Mouse (Mus musculus) embryonic facial prominence, embryonic 14.5 days (tissue): ENCODE data around the gene Rpl14. TPM values are rescaled to one million over a fixed set of nuclear protein-coding genes. Genes with fewer than 3 reads are reported as not detected.
A peak's percentile ranks its signal among the peaks of the same experiment; 100 is the strongest.
"Not testable (repeated sequence)": the region's sequence is repeated elsewhere in the genome, so short reads cannot be mapped to it uniquely, and the experiment has no call there.

Source experiments
- ATAC-seq: fragments of 200-750 bp; cut with Nextera tagmentation; 2 replicates; pipeline ENCODE4 v1.8.0; 2017; ENCODE audit warnings: low read depth, moderate number of reproducible peaks, moderate TSS enrichment
- DNase-seq: peaks from one replicate; pipeline ENCODE4 v3.0.0-alpha.2; 2015; ENCODE audit warnings: low spot score
- H3K27ac ChIP-seq: fragments of 300-500 bp; sonication (generic); replicated peaks from 2 replicates; pipeline ENCODE4 v1.5.1; 2014; ENCODE audit warnings: low read depth, mild to moderate bottlenecking, low read length, moderate library complexity
- H3K27me3 ChIP-seq: fragments of 300-500 bp; sonication (generic); replicated peaks from 2 replicates; pipeline ENCODE4 v1.6.1; 2014; ENCODE audit warnings: low read length; ENCODE audit not compliant: control insufficient read depth, insufficient read depth
- H3K36me3 ChIP-seq: fragments of 300-500 bp; sonication (generic); 2 replicates; pipeline ENCODE4 v1.6.1; 2014; ENCODE audit warnings: low read length, mixed read lengths; ENCODE audit not compliant: control insufficient read depth, insufficient read depth
- H3K4me1 ChIP-seq: fragments of 300-500 bp; sonication (generic); 2 replicates; pipeline ENCODE4 v1.6.1; 2014; ENCODE audit warnings: antibody characterized with exemption, low read length; ENCODE audit not compliant: control insufficient read depth, insufficient read depth
- H3K4me2 ChIP-seq: fragments of 300-500 bp; sonication (generic); 2 replicates; pipeline ENCODE4 v1.6.1; 2014; ENCODE audit warnings: low read depth, mild to moderate bottlenecking, low read length, moderate library complexity, mixed read lengths
- H3K4me3 ChIP-seq: fragments of 300-500 bp; sonication (generic); 2 replicates; pipeline ENCODE4 v1.5.1; 2014; ENCODE audit warnings: low read depth, mild to moderate bottlenecking, low read length
- H3K9ac ChIP-seq: fragments of 300-500 bp; sonication (generic); 2 replicates; pipeline ENCODE4 v1.6.1; 2014; ENCODE audit warnings: low read depth, mild to moderate bottlenecking, low read length, moderate library complexity, mixed read lengths
- H3K9me3 ChIP-seq: fragments of 300-500 bp; sonication (generic); 2 replicates; pipeline ENCODE4 v1.6.1; 2016; ENCODE audit warnings: low read length; ENCODE audit not compliant: control insufficient read depth
- WGBS: fragments of 180-500 bp; shearing (Covaris S2); extraction: QIAGEN DNeasy Blood & Tissue Kit; methylation state at CpG from one replicate; pipeline ENCODE4 v1.1.7; 2014; 5-methylcytosine and 5-hydroxymethylcytosine counted together
- polyA plus RNA-seq: library from polyadenylated mRNA; unstranded; fragments of >200 nt; fragmentation: Nextera tagmentation; extraction: Ambion mirVana; gene quantifications from 2 replicates; pipeline ENCODE4 v1.2.1, GENCODE M21; 2014

Gene Rpl14
- polyA plus RNA-seq: 992 and 1,026 TPM in 2 replicates

- Histone ChIP-seq H3K4me1 (peaks cover 5% of the 10 kb centered on the region; the same call in 1 of the 2 replicates), H3K27ac (peak within 1 kb of the TSS; percentile 81), H3K27me3 (no peaks in the 10 kb centered on the region), H3K4me2 (peak within 1 kb of the TSS; percentile 92), H3K9me3 (no peaks in the 10 kb centered on the region), H3K4me3 (peak within 1 kb of the TSS; percentile 72), H3K9ac (peak within 1 kb of the TSS; percentile 92), H3K36me3 (peaks cover 38% of the 10 kb centered on the region)
- DNase-seq: peak; percentile 98
- peak; percentile 96 for ATAC-seq
- WGBS: 11% methylated on average over 27 of the region's 43 CpGs
These were observed at the start of gene Rpl14 for GRCm38 (mm10) chr9:120570741-120571592. Rpl14 (plus strand) TSS chr9:120571444.

- Histone ChIP-seq H3K9me3 (no peaks in the 10 kb centered on the region), H3K27ac (no peak overlapping the region), H3K36me3 (no peaks in the 10 kb centered on the region), H3K4me1 (peaks cover 4% of the 10 kb centered on the region; the same call in 1 of the 2 replicates), H3K27me3 (no peaks in the 10 kb centered on the region), H3K9ac (no peak overlapping the region), H3K4me3 (no peak overlapping the region), H3K4me2 (no peak overlapping the region)
- 72% methylated on average over 4 of the region's 4 CpGs for WGBS
- DNase-seq (no peak), ATAC-seq (no peak; the same call in 1 of the 2 replicates)
These were observed 44.0 kb upstream of the Rpl14 start for GRCm38 (mm10) chr9:120527270-120527669.

GRCm38 (mm10) chr9:120527919-120528318 lies 43.3 kb upstream of the Rpl14 start:
- ATAC-seq: no peak
- 88% methylated on average over 8 of the region's 8 CpGs for WGBS

DNA sequence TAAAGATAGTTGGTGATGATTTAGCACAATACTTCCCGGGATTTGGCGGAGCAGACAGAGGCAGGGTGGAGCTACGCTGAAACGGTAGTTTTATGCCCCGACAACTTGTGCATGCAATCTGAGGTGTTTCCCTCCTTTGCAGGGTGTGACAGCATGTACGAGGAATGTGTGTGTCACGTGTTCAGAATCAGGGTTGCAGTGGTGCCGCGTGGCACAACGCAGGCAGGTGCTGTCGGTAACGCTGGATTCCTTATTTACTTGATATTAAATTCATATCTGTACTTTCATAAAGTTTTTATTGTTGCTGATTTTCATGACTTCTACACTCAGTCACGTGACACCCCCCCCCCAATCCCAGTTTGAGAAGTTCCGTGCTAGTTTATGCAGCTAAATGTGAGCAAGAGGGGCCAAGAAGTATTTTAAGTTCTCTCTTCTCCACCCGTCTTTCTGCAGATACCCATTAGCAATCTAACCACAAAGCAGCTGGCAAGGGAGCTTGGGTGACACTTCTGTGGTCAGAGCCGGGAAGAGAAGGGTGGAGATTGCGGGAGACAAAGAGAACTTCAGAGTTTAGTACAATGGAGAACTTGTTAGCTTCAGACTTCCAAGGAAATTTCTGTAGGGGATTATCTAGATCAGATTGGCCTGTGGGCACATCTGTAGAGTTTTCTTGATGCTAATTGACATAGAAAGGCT lies 42.3 kb upstream of the Rpl14 start:
- H3K27ac ChIP-seq: peak overlapping the region; percentile 29; the same call in 1 of the 2 replicates
- ATAC-seq: no peak; the same call in 1 of the 2 replicates
- 70% methylated on average over 17 of the region's 17 CpGs for WGBS

More at GRCm38 (mm10) chr9:120527919-120528318, 43.3 kb upstream of the Rpl14 start:
- H3K4me3 ChIP-seq: no peak overlapping the region
- no peak overlapping the region for H3K4me2 ChIP-seq
- no peaks in the 10 kb centered on the region for H3K36me3 ChIP-seq
- H3K27me3 ChIP-seq: no peaks in the 10 kb centered on the region
- H3K9me3 ChIP-seq: no peaks in the 10 kb centered on the region
- H3K27ac ChIP-seq: no peak overlapping the region
- H3K9ac ChIP-seq: no peak overlapping the region
- peaks cover 4% of the 10 kb centered on the region; the same call in 1 of the 2 replicates for H3K4me1 ChIP-seq
- no peak for DNase-seq

DNA sequence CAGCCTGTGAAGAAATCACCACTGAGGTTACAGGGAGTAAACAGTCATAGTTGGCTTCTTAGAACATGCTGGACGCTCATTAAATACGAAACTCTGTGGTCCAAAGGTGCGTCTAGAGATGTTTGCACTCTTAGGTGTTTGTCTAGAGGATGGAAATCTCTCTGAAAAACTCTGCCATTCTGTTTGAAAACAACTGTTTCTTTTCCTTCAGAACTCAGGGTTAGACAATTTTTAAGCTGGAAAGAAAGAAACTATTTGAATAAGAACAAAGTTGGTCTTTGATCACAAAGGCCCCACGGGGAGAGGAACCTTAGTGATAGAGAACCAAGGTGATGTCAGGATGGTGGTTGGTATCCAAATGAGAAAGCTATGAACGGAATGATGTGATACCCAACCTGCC lies 40.8 kb upstream of the Rpl14 start:
- Histone ChIP-seq H3K36me3 (no peaks in the 10 kb centered on the region), H3K27me3 (no peaks in the 10 kb centered on the region), H3K9me3 (no peaks in the 10 kb centered on the region), H3K4me1 (peaks cover 4% of the 10 kb centered on the region; the same call in 1 of the 2 replicates), H3K4me2 (no peak overlapping the region), H3K4me3 (no peak overlapping the region), H3K9ac (no peak overlapping the region), H3K27ac (no peak overlapping the region)
- ATAC-seq (no peak), DNase-seq (no peak)
- WGBS: 88% methylated on average over 5 of the region's 5 CpGs

More for the DNA sequence above, 42.3 kb upstream of the Rpl14 start:
- DNase-seq: peak; percentile 61
- no peaks in the 10 kb centered on the region for H3K27me3 ChIP-seq
- peaks cover 4% of the 10 kb centered on the region; the same call in 1 of the 2 replicates for H3K4me1 ChIP-seq
- no peaks in the 10 kb centered on the region for H3K9me3 ChIP-seq
- H3K9ac ChIP-seq: no peak overlapping the region
- H3K4me2 ChIP-seq: no peak overlapping the region
- H3K36me3 ChIP-seq: no peaks in the 10 kb centered on the region
- H3K4me3 ChIP-seq: no peak overlapping the region

DNA sequence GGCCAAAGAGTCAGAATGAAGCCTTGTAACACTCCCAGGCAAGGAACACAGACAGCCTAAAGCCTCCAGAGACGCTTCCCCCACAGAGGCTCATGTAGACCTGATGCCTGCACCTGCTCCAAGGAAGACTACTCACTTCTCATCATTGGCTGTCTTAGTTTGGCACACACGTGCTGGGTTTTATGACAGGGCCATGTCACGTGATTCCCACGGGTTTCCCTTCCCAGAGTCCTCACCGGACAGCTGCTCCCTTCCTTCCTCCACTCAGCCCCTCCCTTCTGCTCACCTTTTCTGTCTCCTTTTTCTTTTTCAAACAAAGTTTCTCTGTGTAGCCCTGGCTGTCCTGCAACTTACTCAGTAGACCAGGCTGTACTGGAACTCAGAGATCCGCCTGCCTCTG lies 39.2 kb upstream of the Rpl14 start:
- no peak for DNase-seq
- no peak overlapping the region for H3K4me2 ChIP-seq
- 85% methylated on average over 6 of the region's 6 CpGs for WGBS
- H3K9ac ChIP-seq: no peak overlapping the region
- no peaks in the 10 kb centered on the region for H3K9me3 ChIP-seq
- H3K4me1 ChIP-seq: peaks cover 4% of the 10 kb centered on the region; the same call in 1 of the 2 replicates
- H3K4me3 ChIP-seq: no peak overlapping the region
- H3K27me3 ChIP-seq: no peaks in the 10 kb centered on the region
- H3K36me3 ChIP-seq: no peaks in the 10 kb centered on the region
- ATAC-seq: no peak
- H3K27ac ChIP-seq: no peak overlapping the region

GRCm38 (mm10) chr9:120532691-120533090 lies 38.6 kb upstream of the Rpl14 start:
- no peak overlapping the region for H3K9ac ChIP-seq
- ATAC-seq (no peak), DNase-seq (no peak)
- WGBS: 83% methylated on average over 6 of the region's 6 CpGs
- H3K27ac ChIP-seq: no peak overlapping the region
- no peaks in the 10 kb centered on the region for H3K36me3 ChIP-seq
- no peak overlapping the region for H3K4me3 ChIP-seq
- no peaks in the 10 kb centered on the region for H3K9me3 ChIP-seq
- H3K4me1 ChIP-seq: peaks cover 4% of the 10 kb centered on the region; the same call in 1 of the 2 replicates
- H3K27me3 ChIP-seq: no peaks in the 10 kb centered on the region
- H3K4me2 ChIP-seq: no peak overlapping the region

- not testable (repeated sequence) for H3K9ac ChIP-seq, H3K9me3 ChIP-seq, DNase-seq, ATAC-seq, H3K4me3 ChIP-seq, H3K36me3 ChIP-seq, H3K4me2 ChIP-seq, H3K27ac ChIP-seq, H3K4me1 ChIP-seq, H3K27me3 ChIP-seq
- WGBS: 95% methylated on average over 8 of the region's 8 CpGs
These were observed 37.7 kb upstream of the Rpl14 start for GRCm38 (mm10) chr9:120533446-120533950.
